Mouse (Mus musculus): ENCODE measurements around the gene Pmf1.
"Not testable (repeated sequence)": the region's sequence is repeated elsewhere in the genome, so short reads cannot be mapped to it uniquely, and the experiment has no call there.

DNA sequence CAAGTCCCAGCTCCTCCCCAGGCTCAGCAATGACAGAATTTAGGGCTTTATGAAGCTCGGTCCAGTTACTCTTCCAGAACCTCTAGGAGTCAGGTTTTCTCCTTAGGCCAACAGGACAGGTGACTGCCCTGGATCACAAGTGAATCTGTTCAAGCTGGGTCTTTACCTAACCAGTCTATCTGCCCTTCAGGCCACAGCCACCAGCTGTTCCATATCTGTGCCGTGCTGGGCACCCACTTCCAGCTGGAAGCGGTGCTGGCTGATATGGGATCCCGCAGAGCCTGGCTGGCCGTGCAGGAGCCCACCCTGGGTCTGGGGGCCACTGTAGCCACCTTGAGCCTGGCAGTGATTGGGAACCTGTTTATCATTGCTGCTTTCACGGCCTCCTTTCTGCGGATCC, 27.7 kb downstream of the Pmf1 start:
- TF ChIP-seq POLR2A (IDR thresholded peaks at IDR 0.05; ENCODE audit: borderline replicate concordance, control insufficient read depth, low read depth, low read length); CTCF (IDR thresholded peaks at IDR 0.05; ENCODE audit: control insufficient read depth, insufficient read depth, low read length): not testable (repeated sequence)

All from bone marrow, adult 2 months (tissue).